Mouse (Mus musculus): ENCODE data around the gene Thoc3. TPM values are rescaled to one million over a fixed set of nuclear protein-coding genes. Genes with fewer than 3 reads are reported as not detected.

Thoc3 gene
- polyA plus RNA-seq, 1 experiment = 21.0 TPM

GRCm38 (mm10) chr13:54415059-54415458 is 53.6 kb downstream of the Thoc3 start:
- H3K36me3 ChIP-seq (ENCODE audit: control insufficient read depth, insufficient read depth, low read length) = no peaks in the 10 kb centered on the region
- no peaks in the 10 kb centered on the region for H3K27me3 ChIP-seq (ENCODE audit: control insufficient read depth, insufficient read depth, low read length)
- WGBS = 93% methylated on average over 4 of the region's 4 CpGs
- TF ChIP-seq POLR2A (IDR thresholded peaks at IDR 0.05; ENCODE audit: low read depth, low read length) = no peak
- no peak for TF ChIP-seq CTCF (IDR thresholded peaks at IDR 0.05; ENCODE audit: extremely low read depth, insufficient read depth, insufficient read length, insufficient replicate concordance)
- no peak overlapping the region for H3K4me3 ChIP-seq (ENCODE audit: extremely low read depth, insufficient read depth, insufficient read length)
- DNase-seq (ENCODE audit: low read depth in 1 of 2, low spot score in 2 of 2) = no peak
- H3K4me1 ChIP-seq (ENCODE audit: control insufficient read depth, insufficient read depth, insufficient read length) = peaks cover 2% of the 10 kb centered on the region; the same call in 1 of the 2 replicates
- H3K27ac ChIP-seq (ENCODE audit: insufficient read depth, low read length) = no peak overlapping the region

GRCm38 (mm10) chr13:54412721-54413120 is 55.9 kb downstream of the Thoc3 start:
- peak overlapping the region; percentile 84 for H3K27ac ChIP-seq (ENCODE audit: insufficient read depth, low read length)
- H3K36me3 ChIP-seq (ENCODE audit: control insufficient read depth, insufficient read depth, low read length) = no peaks in the 10 kb centered on the region
- 42% methylated on average over 4 of the region's 4 CpGs for WGBS
- H3K4me3 ChIP-seq (ENCODE audit: extremely low read depth, insufficient read depth, insufficient read length) = peak overlapping the region; percentile 27; the same call in 1 of the 2 replicates
- no peak for TF ChIP-seq CTCF (IDR thresholded peaks at IDR 0.05; ENCODE audit: extremely low read depth, insufficient read depth, insufficient read length, insufficient replicate concordance)
- no peak for TF ChIP-seq POLR2A (IDR thresholded peaks at IDR 0.05; ENCODE audit: low read depth, low read length)
- no peaks in the 10 kb centered on the region for H3K27me3 ChIP-seq (ENCODE audit: control insufficient read depth, insufficient read depth, low read length)
- no peak for DNase-seq (ENCODE audit: low read depth in 1 of 2, low spot score in 2 of 2)
- peaks cover 2% of the 10 kb centered on the region for H3K4me1 ChIP-seq (ENCODE audit: control insufficient read depth, insufficient read depth, insufficient read length)

GRCm38 (mm10) chr13:54412236-54412635 is 56.4 kb downstream of the Thoc3 start:
- Histone ChIP-seq H3K4me3 (ENCODE audit: extremely low read depth, insufficient read depth, insufficient read length) (peak overlapping the region; percentile 27; the same call in 1 of the 2 replicates), H3K4me1 (ENCODE audit: control insufficient read depth, insufficient read depth, insufficient read length) (peaks cover 2% of the 10 kb centered on the region), H3K27ac (ENCODE audit: insufficient read depth, low read length) (peak overlapping the region; percentile 84), H3K36me3 (ENCODE audit: control insufficient read depth, insufficient read depth, low read length) (no peaks in the 10 kb centered on the region), H3K27me3 (ENCODE audit: control insufficient read depth, insufficient read depth, low read length) (no peaks in the 10 kb centered on the region)
- 15% methylated on average over 7 of the region's 7 CpGs for WGBS
- no peak for DNase-seq (ENCODE audit: low read depth in 1 of 2, low spot score in 2 of 2)
- no peak for TF ChIP-seq CTCF (IDR thresholded peaks at IDR 0.05; ENCODE audit: extremely low read depth, insufficient read depth, insufficient read length, insufficient replicate concordance)
- TF ChIP-seq POLR2A (IDR thresholded peaks at IDR 0.05; ENCODE audit: low read depth, low read length) = no peak

GRCm38 (mm10) chr13:54411656-54412055 is 57.0 kb downstream of the Thoc3 start:
- TF ChIP-seq POLR2A (IDR thresholded peaks at IDR 0.05; ENCODE audit: low read depth, low read length) (no peak), CTCF (IDR thresholded peaks at IDR 0.05; ENCODE audit: extremely low read depth, insufficient read depth, insufficient read length, insufficient replicate concordance) (no peak)
- Histone ChIP-seq H3K27me3 (ENCODE audit: control insufficient read depth, insufficient read depth, low read length) (no peaks in the 10 kb centered on the region), H3K4me3 (ENCODE audit: extremely low read depth, insufficient read depth, insufficient read length) (peak overlapping the region; percentile 27; the same call in 1 of the 2 replicates), H3K4me1 (ENCODE audit: control insufficient read depth, insufficient read depth, insufficient read length) (peaks cover 2% of the 10 kb centered on the region), H3K27ac (ENCODE audit: insufficient read depth, low read length) (peak overlapping the region; percentile 84), H3K36me3 (ENCODE audit: control insufficient read depth, insufficient read depth, low read length) (no peaks in the 10 kb centered on the region)
- 74% methylated on average over 3 of the region's 3 CpGs for WGBS
- DNase-seq (ENCODE audit: low read depth in 1 of 2, low spot score in 2 of 2) = no peak

Other genes starting within 250 kb of the Thoc3 start
- gene Cplx2, start 97.5 kb downstream of the Thoc3 start, polyA plus RNA-seq (2012; rRNA removed) = 3.5 and 4.3 TPM in 2 replicates
- 6.7 and 7.3 TPM in 2 replicates for gene Simc1, start 34.9 kb upstream of the Thoc3 start, polyA plus RNA-seq (2012; rRNA removed)
- 39.8 and 42.9 TPM in 2 replicates for gene 4833439L19Rik, start 96.6 kb upstream of the Thoc3 start, polyA plus RNA-seq (2012; rRNA removed)
- 16.4 and 25.5 TPM in 2 replicates for gene Arl10, start 106.2 kb upstream of the Thoc3 start, polyA plus RNA-seq (2012; rRNA removed)
- 6.7 and 7.0 TPM in 2 replicates for gene Nop16, start 121.2 kb upstream of the Thoc3 start, polyA plus RNA-seq (2012; rRNA removed)
- 68.3 and 86.0 TPM in 2 replicates for gene Higd2a, start 121.4 kb upstream of the Thoc3 start, polyA plus RNA-seq (2012; rRNA removed)
- 16.9 and 19.8 TPM in 2 replicates for gene Cltb, start 142.5 kb upstream of the Thoc3 start, polyA plus RNA-seq (2012; rRNA removed)
- 13.3 and 14.4 TPM in 2 replicates for gene Faf2, start 152.9 kb upstream of the Thoc3 start, polyA plus RNA-seq (2012; rRNA removed)
- gene Rnf44, start 225.1 kb upstream of the Thoc3 start, polyA plus RNA-seq (2012; rRNA removed) = 262 and 359 TPM in 2 replicates
- 0.04 and 0.11 TPM in 2 replicates for gene Cdhr2, start 232.6 kb upstream of the Thoc3 start, polyA plus RNA-seq (2012; rRNA removed)